Mouse (Mus musculus) bone marrow macrophage, adult 2 months (primary cell): ENCODE measurements around the gene Pip5k1b. TPM values are rescaled to one million over a fixed set of nuclear protein-coding genes. Genes with fewer than 3 reads are reported as not detected.

Source experiments
- H3K27ac ChIP-seq: 2 replicates; pipeline ENCODE4 v1.5.1; 2012; ENCODE audit warnings: low read depth, low read length; ENCODE audit not compliant: insufficient read depth
- H3K4me1 ChIP-seq: 2 replicates; pipeline ENCODE4 v1.6.1; 2012; ENCODE audit warnings: low read length; ENCODE audit not compliant: control insufficient read depth, insufficient read depth
- H3K4me3 ChIP-seq: 2 replicates; pipeline ENCODE4 v1.5.1; 2012; ENCODE audit warnings: mild to moderate bottlenecking, low read length, moderate library complexity; ENCODE audit not compliant: insufficient read depth
- CTCF ChIP-seq: IDR thresholded peaks from 2 replicates; pipeline ENCODE4 v1.5.1; 2012; ENCODE audit warnings: low read depth, mild to moderate bottlenecking, low read length, moderate library complexity
- POLR2A ChIP-seq: IDR thresholded peaks from 2 replicates; pipeline ENCODE4 v1.6.1; 2012; ENCODE audit warnings: mild to moderate bottlenecking, low read depth, low read length, borderline replicate concordance
- polyA plus RNA-seq: library from polyadenylated mRNA; stranded (reverse); fragments of >200 nt; gene quantifications from 2 replicates; pipeline ENCODE4 v1.2.4, GENCODE M21; 2012; ENCODE audit not compliant: missing spikeins, insufficient read depth, insufficient read length

Gene Pip5k1b
- polyA plus RNA-seq, 1 experiment = not detected

DNA sequence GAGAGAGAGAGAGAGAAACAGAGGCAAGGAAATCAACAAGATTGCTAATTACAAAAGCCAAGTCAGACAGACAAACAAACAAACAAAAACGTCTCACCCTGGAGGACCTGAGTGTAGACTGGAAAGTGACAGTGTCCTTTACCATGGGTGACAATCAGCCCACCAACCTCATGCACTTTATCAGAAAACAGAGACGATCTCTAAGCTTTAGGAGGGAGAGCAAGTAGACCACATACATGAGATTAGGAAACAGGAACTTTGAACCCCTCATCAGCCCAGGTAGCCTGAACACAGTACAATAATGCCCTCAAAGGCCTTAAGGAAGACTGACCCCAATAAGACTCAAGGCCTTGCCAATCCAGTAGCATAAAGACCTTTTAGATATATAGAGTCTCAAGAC lies 227.8 kb downstream of the Pip5k1b start:
- Histone ChIP-seq H3K4me1 (no peaks in the 10 kb centered on the region), H3K4me3 (no peak overlapping the region)
- TF ChIP-seq POLR2A (no peak), CTCF (no peak)

DNA sequence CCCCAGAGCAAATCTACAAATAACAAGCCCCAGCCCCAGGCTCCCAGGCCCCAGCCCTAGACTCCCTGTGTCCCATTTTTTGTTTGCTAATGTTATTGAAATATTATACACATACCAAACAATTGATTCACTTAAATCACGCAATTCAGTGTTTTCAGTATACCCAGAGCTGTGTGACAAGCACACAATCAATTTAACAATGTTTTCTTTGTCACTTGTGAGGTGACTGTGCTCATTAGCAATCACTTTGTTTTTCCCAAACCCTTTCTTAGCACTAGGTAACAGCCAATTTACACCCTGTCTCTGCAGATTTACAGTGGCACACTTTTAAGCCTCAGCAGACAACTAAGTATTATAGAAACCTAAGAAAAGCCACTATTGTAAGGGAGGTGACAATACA lies 228.7 kb downstream of the Pip5k1b start:
- TF ChIP-seq POLR2A (no peak), CTCF (no peak)

More for the DNA sequence above, 227.8 kb downstream of the Pip5k1b start:
- no peak overlapping the region for H3K27ac ChIP-seq

DNA sequence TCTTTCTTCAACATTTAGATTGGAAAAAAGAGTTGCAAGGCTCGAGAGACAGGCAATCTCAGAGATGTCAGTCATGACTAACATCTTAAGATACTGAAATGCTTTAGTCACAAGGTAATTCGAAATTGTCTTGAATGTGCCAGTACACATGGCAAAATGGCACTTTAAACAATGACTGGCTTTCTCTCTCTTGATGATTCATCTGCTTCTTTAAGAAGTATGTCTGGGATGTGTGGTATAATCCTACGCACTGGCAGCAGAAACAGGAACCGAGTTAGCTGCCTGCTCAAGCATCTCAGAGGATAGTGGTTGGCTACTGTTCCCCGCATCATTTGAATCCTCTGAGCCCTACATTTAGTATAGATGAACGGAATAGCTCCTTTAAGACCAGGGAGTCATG lies 230.0 kb downstream of the Pip5k1b start:
- H3K4me3 ChIP-seq = no peak overlapping the region

More for the DNA sequence above, 228.7 kb downstream of the Pip5k1b start:
- H3K4me3 ChIP-seq = no peak overlapping the region
- no peaks in the 10 kb centered on the region for H3K4me1 ChIP-seq
- H3K27ac ChIP-seq = no peak overlapping the region

DNA sequence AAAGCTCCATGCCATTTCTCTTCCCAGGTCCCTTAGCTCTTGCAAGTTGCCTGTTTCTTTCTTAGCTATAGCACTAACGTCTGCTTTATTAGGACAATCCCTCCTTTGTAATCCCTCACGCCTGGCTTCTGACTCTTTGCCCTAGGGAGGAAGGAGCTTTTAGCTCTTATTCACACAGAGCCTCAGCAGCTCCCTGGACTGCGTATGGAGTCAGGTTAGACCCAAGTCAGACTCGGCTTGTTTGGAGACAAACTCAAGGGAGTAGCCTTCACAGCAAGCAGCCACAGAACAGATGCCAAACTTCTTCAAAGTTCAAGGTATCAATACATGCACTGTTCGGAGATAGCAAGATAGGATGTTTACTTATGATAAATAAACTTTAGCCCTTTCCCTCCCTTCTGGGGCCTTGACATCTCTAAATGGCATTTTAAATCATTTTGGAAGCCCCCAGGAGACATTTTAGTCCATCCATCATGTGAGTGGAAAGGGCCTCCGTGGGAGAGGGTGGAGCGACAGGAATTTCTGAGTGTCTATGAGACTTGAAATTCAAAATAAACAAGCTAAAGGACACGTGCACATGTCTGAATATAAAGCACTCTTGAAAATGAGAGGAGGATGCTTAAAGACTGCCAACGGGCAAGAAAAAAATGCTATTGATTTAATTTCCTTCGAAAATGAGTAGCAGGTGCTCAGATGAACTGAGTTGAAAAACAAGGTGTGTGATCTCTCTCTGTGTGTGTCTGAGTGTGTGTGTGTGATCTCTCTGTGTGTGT lies 231.6 kb downstream of the Pip5k1b start:
- no peaks in the 10 kb centered on the region for H3K4me1 ChIP-seq
- H3K4me3 ChIP-seq = no peak overlapping the region
- no peak overlapping the region for H3K27ac ChIP-seq
- TF ChIP-seq POLR2A (no peak), CTCF (no peak)

More for the DNA sequence above, 230.0 kb downstream of the Pip5k1b start:
- Histone ChIP-seq H3K4me1 (no peaks in the 10 kb centered on the region), H3K27ac (no peak overlapping the region)
- TF ChIP-seq POLR2A (no peak), CTCF (no peak)

DNA sequence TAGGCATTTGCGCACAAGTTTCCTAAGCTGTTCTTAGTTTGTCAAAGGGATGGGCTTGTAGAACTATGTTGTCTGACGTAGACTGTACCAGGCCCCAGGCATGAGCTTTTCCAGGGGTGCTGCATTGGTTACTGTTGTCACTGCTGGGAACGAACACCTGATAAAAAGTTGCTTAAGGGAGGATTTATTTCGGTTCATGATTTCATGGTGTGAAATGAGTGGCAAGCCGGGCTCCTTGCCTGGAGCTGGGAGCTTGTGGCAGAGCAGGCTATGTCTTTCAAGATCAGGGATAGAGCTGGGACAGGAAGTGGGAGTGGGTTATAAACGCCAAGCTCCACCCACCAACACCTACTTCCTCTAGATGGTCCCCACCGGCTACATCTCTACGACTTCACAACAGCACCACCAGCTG lies 233.8 kb downstream of the Pip5k1b start:
- H3K4me1 ChIP-seq = no peaks in the 10 kb centered on the region
- H3K27ac ChIP-seq = no peak overlapping the region
- TF ChIP-seq CTCF (no peak), POLR2A (no peak)
- no peak overlapping the region for H3K4me3 ChIP-seq

DNA sequence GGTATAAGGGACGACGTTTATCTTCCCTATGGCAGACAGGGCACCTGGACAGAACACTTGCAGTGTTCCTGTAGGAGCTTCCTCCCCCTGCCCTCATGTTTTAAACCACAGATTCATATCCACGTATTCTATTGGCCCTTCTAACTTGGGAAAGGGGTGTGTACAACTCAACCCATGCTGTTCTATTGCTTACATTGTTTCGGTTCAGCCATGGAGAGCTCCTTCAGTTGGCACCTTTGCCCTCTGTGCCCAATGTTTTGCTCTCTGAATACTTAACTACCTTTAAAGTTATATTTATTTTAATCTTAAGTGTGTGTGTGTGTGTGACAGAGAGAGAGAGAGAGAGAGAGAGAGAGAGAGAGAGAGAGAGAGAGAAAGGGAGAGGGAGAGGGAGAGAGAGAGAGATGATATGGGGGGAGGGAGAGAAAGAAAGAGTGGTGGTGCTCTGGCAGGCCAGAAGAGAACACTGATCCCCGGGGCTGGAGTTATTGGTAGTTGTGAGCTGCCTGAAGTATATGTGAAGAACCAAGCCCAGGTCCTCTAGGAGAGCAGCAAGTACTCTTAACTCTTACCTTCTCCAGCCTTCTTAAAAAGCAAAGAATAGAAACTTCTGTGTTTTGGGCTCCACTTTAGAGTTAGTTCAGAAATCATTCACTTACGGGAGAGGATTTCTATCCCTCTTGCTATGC lies 234.3 kb downstream of the Pip5k1b start:
- no peak overlapping the region for H3K27ac ChIP-seq
- no peak for TF ChIP-seq CTCF
- no peak for TF ChIP-seq POLR2A

DNA sequence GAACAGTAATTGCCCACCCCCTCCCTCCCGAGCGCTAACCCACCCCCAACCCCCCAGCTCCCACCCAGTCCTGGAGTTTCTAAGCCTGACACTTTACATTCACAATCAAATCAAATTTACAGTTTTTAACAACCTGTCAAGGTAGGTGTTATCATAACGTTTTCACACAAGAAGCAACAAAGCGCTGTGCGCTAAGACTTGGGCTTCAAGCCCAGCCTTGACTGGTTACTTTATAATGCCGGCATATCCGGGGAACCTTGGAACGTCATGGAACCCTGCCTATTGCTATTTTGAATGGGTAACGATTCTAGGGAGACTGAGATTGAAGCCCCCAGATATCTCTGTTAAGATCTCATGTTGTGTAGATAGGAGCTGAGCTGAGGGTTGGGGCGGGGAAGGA lies 237.5 kb downstream of the Pip5k1b start:
- no peak overlapping the region for H3K4me3 ChIP-seq
- H3K27ac ChIP-seq = no peak overlapping the region
- TF ChIP-seq CTCF (no peak), POLR2A (no peak)
- H3K4me1 ChIP-seq = no peaks in the 10 kb centered on the region

More for the DNA sequence above, 234.3 kb downstream of the Pip5k1b start:
- no peak overlapping the region for H3K4me3 ChIP-seq
- no peaks in the 10 kb centered on the region for H3K4me1 ChIP-seq

DNA sequence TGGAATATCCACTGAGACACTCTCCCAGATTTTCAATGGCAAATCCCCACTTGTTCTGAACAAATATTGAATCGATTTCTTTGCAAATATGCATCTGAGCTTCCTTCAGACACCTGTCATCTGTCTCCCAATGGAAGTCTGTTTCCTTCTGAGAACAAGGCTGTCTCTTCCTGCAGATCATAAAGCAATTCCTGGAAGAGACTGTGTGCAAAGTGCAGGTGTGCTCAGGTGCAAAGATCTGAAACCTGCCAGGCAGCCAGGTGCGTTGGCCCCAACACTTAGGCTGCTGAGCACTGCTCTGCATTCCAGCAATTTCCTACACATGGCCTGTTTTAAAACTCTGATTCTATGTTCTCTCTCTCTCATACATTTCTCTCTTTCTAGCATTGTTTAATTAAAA lies 237.9 kb downstream of the Pip5k1b start:
- TF ChIP-seq POLR2A = no peak
- TF ChIP-seq CTCF = no peak
- Histone ChIP-seq H3K4me3 (no peak overlapping the region), H3K27ac (no peak overlapping the region), H3K4me1 (no peaks in the 10 kb centered on the region)

DNA sequence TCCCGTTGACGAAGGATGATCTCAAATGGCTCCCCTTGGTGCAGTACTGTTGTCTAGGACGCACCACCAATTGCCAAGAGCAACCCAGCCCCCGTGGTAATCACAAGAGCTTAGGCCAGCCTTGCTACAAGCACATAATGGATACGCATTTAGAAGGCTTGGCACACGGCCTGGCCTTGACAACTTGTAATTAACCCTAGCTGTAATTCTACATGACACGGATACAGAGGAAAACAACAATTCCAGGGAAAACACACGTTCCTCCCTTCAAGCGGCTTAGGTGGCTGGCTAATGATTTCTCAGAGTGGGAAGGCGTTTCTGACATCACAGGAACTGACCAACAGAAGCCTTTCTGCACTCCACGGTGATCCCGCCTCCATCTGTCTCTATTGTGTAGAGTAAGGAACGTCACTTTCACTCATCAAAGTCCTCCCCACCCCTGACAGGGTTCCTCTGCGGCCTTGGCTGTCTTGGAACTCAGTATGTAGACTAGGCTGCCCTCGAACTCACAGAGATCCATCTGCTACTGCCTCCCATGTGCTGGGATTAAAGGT lies 238.6 kb downstream of the Pip5k1b start:
- TF ChIP-seq POLR2A = no peak
- no peak for TF ChIP-seq CTCF
- no peak overlapping the region for H3K27ac ChIP-seq
- no peaks in the 10 kb centered on the region for H3K4me1 ChIP-seq
- no peak overlapping the region for H3K4me3 ChIP-seq
